Mouse (Mus musculus): Measurements from ENCODE around the gene Pigp.

GRCm38 (mm10) chr16:94312663-94313228 lies 58.9 kb downstream of the Pigp start:
- no peak for TF ChIP-seq FLI1 (IDR thresholded peaks at IDR 0.05; ENCODE audit: low read length)
- TF ChIP-seq GATA1 (IDR thresholded peaks at IDR 0.05; ENCODE audit: borderline replicate concordance, low read length), result no peak

Data from megakaryocyte, embryonic 14.5 days (primary cell).